Mouse (Mus musculus) neural tube, embryonic 13.5 days (tissue): Measurements from ENCODE around the gene Kmt2c. TPM values are rescaled to one million over a fixed set of nuclear protein-coding genes. Genes with fewer than 3 reads are reported as not detected.
A peak's percentile ranks its signal among the peaks of the same experiment; 100 is the strongest.

Experiments used
- ATAC-seq: fragments of 200-750 bp; cut with Nextera tagmentation; 2 replicates; pipeline ENCODE4 v1.8.0; 2017; ENCODE audit warnings: low read depth, mild to moderate bottlenecking, moderate TSS enrichment, moderate library complexity
- H3K27ac ChIP-seq: fragments of 300-500 bp; sonication (generic); replicated peaks from 2 replicates; pipeline ENCODE4 v1.5.1; 2015; ENCODE audit warnings: moderate library complexity, mild to moderate bottlenecking, inconsistent platforms
- H3K27me3 ChIP-seq: fragments of 300-500 bp; sonication (generic); 2 replicates; pipeline ENCODE4 v1.6.1; 2015; ENCODE audit warnings: mild to moderate bottlenecking, inconsistent platforms
- H3K36me3 ChIP-seq: fragments of 300-500 bp; sonication (generic); 2 replicates; pipeline ENCODE4 v1.6.1; 2015; ENCODE audit warnings: mild to moderate bottlenecking, inconsistent platforms
- H3K4me1 ChIP-seq: fragments of 300-500 bp; sonication (generic); replicated peaks from 2 replicates; pipeline ENCODE4 v1.6.1; 2015; ENCODE audit warnings: inconsistent platforms
- H3K4me2 ChIP-seq: fragments of 300-500 bp; sonication (generic); 2 replicates; pipeline ENCODE4 v1.6.1; 2015; ENCODE audit warnings: inconsistent platforms, mild to moderate bottlenecking, moderate library complexity
- H3K4me3 ChIP-seq: fragments of 300-500 bp; sonication (generic); 2 replicates; pipeline ENCODE4 v1.5.1; 2015; ENCODE audit warnings: mild to moderate bottlenecking, inconsistent platforms
- H3K9ac ChIP-seq: fragments of 300-500 bp; sonication (generic); 2 replicates; pipeline ENCODE4 v1.6.1; 2015; ENCODE audit warnings: moderate library complexity, mild to moderate bottlenecking, inconsistent platforms
- H3K9me3 ChIP-seq: fragments of 300-500 bp; sonication (generic); 2 replicates; pipeline ENCODE4 v1.6.1; 2016; ENCODE audit warnings: inconsistent platforms
- WGBS: fragments of 180-500 bp; shearing (Covaris S2); methylation state at CpG from one replicate; pipeline ENCODE4 v1.1.7; 2015; 5-methylcytosine and 5-hydroxymethylcytosine counted together
- polyA plus RNA-seq: library from polyadenylated mRNA; unstranded; fragments of >200 nt; fragmentation: Nextera tagmentation; extraction: Ambion mirVana; gene quantifications from 2 replicates; pipeline ENCODE4 v1.2.1, GENCODE M21; 2015

The Kmt2c gene
- polyA plus RNA-seq, 1 experiment from 2014 or later, result 16.8 TPM

- 20% methylated on average over 2 of the region's 2 CpGs for WGBS
- Histone ChIP-seq H3K9ac (peak overlapping the region; percentile 73; the same call in 1 of the 2 replicates), H3K36me3 (no peaks in the 10 kb centered on the region), H3K4me1 (peaks cover 18% of the 10 kb centered on the region), H3K4me3 (peak overlapping the region; percentile 63), H3K4me2 (peak overlapping the region; percentile 71), H3K9me3 (no peaks in the 10 kb centered on the region), H3K27ac (peak overlapping the region; percentile 96; the same call in 1 of the 2 replicates), H3K27me3 (no peaks in the 10 kb centered on the region)
- no peak for ATAC-seq
These were observed 32.0 kb upstream of the Kmt2c start for GRCm38 (mm10) chr5:25530629-25531028.

- Histone ChIP-seq H3K36me3 (no peaks in the 10 kb centered on the region), H3K9ac (peak overlapping the region; percentile 73), H3K4me1 (peaks cover 18% of the 10 kb centered on the region), H3K9me3 (no peaks in the 10 kb centered on the region), H3K4me2 (peak overlapping the region; percentile 71), H3K27me3 (no peaks in the 10 kb centered on the region), H3K4me3 (peak overlapping the region; percentile 63), H3K27ac (peak overlapping the region; percentile 96)
- ATAC-seq, result peak; percentile 100
- WGBS, result under 1% methylated on average over 85 of the region's 87 CpGs
These were observed 31.2 kb upstream of the Kmt2c start for GRCm38 (mm10) chr5:25529529-25530421.

GRCm38 (mm10) chr5:25528851-25529528, 30.4 kb upstream of the Kmt2c start:
- WGBS, result 8% methylated on average over 22 of the region's 22 CpGs
- Histone ChIP-seq H3K4me1 (peaks cover 18% of the 10 kb centered on the region), H3K27me3 (no peaks in the 10 kb centered on the region), H3K9ac (peak overlapping the region; percentile 67), H3K4me2 (peak overlapping the region; percentile 71), H3K4me3 (peak overlapping the region; percentile 63), H3K27ac (peak overlapping the region; percentile 96), H3K9me3 (no peaks in the 10 kb centered on the region), H3K36me3 (no peaks in the 10 kb centered on the region)
- ATAC-seq, result peak; percentile 49

- Histone ChIP-seq H3K4me3 (no peak overlapping the region), H3K27me3 (no peaks in the 10 kb centered on the region), H3K27ac (no peak overlapping the region), H3K4me2 (no peak overlapping the region), H3K9me3 (no peaks in the 10 kb centered on the region), H3K9ac (no peak overlapping the region), H3K36me3 (no peaks in the 10 kb centered on the region), H3K4me1 (peaks cover 18% of the 10 kb centered on the region)
- no peak for ATAC-seq
- WGBS, result 85% methylated on average over 1 of the region's 1 CpGs
These were observed 29.4 kb upstream of the Kmt2c start for GRCm38 (mm10) chr5:25527971-25528370.

GRCm38 (mm10) chr5:25526926-25527325, 28.3 kb upstream of the Kmt2c start:
- Histone ChIP-seq H3K36me3 (no peaks in the 10 kb centered on the region), H3K4me3 (no peak overlapping the region), H3K9me3 (no peaks in the 10 kb centered on the region), H3K27me3 (no peaks in the 10 kb centered on the region), H3K9ac (0 out of 2 replicates have a peak overlapping the region, but pooled peaks have one; percentile 23), H3K4me1 (peaks cover 14% of the 10 kb centered on the region), H3K27ac (no peak overlapping the region), H3K4me2 (no peak overlapping the region)
- no peak for ATAC-seq
- WGBS, result 38% methylated on average over 4 of the region's 4 CpGs

- no peak overlapping the region for H3K4me3 ChIP-seq
- no peak overlapping the region for H3K4me2 ChIP-seq
- ATAC-seq, result no peak
- no peak overlapping the region for H3K9ac ChIP-seq
- H3K27ac ChIP-seq, result no peak overlapping the region
- H3K9me3 ChIP-seq, result no peaks in the 10 kb centered on the region
- no peaks in the 10 kb centered on the region for H3K36me3 ChIP-seq
- H3K27me3 ChIP-seq, result no peaks in the 10 kb centered on the region
- WGBS, result 49% methylated on average over 5 of the region's 5 CpGs
- peaks cover 14% of the 10 kb centered on the region for H3K4me1 ChIP-seq
These were observed 27.5 kb upstream of the Kmt2c start for GRCm38 (mm10) chr5:25526116-25526515.

- Histone ChIP-seq H3K4me2 (no peak overlapping the region), H3K36me3 (no peaks in the 10 kb centered on the region), H3K27me3 (no peaks in the 10 kb centered on the region), H3K27ac (no peak overlapping the region), H3K4me1 (peaks cover under 1% of the 10 kb centered on the region), H3K4me3 (no peak overlapping the region), H3K9me3 (no peaks in the 10 kb centered on the region), H3K9ac (no peak overlapping the region)
- ATAC-seq, result no peak
- WGBS, result 87% methylated on average over 5 of the region's 5 CpGs
These were observed 22.9 kb upstream of the Kmt2c start for GRCm38 (mm10) chr5:25521461-25521860.

- Histone ChIP-seq H3K27ac (no peak overlapping the region), H3K27me3 (no peaks in the 10 kb centered on the region), H3K9me3 (no peaks in the 10 kb centered on the region), H3K36me3 (no peaks in the 10 kb centered on the region), H3K4me3 (no peak overlapping the region), H3K4me2 (no peak overlapping the region), H3K9ac (no peak overlapping the region), H3K4me1 (no peaks in the 10 kb centered on the region)
- WGBS, result 87% methylated on average over 3 of the region's 3 CpGs
- ATAC-seq, result no peak
These were observed 21.2 kb upstream of the Kmt2c start for GRCm38 (mm10) chr5:25519820-25520219.

GRCm38 (mm10) chr5:25517550-25517949, 19.0 kb upstream of the Kmt2c start:
- Histone ChIP-seq H3K9me3 (no peaks in the 10 kb centered on the region), H3K27ac (no peak overlapping the region), H3K9ac (no peak overlapping the region), H3K27me3 (no peaks in the 10 kb centered on the region), H3K4me1 (no peaks in the 10 kb centered on the region), H3K4me2 (no peak overlapping the region), H3K36me3 (no peaks in the 10 kb centered on the region), H3K4me3 (no peak overlapping the region)
- WGBS, result 80% methylated on average over 5 of the region's 5 CpGs
- ATAC-seq, result no peak

- Histone ChIP-seq H3K4me1 (no peaks in the 10 kb centered on the region), H3K27me3 (no peaks in the 10 kb centered on the region), H3K36me3 (no peaks in the 10 kb centered on the region), H3K9ac (no peak overlapping the region), H3K27ac (no peak overlapping the region), H3K9me3 (no peaks in the 10 kb centered on the region), H3K4me3 (no peak overlapping the region), H3K4me2 (no peak overlapping the region)
- ATAC-seq, result no peak
- 90% methylated on average over 11 of the region's 11 CpGs for WGBS
These were observed 17.8 kb upstream of the Kmt2c start for GRCm38 (mm10) chr5:25516301-25516895.

GRCm38 (mm10) chr5:25515767-25516166, 17.2 kb upstream of the Kmt2c start, which contains the start of gene Cct8l1:
TSS of gene Cct8l1 (plus strand) at chr5:25516067.
- Histone ChIP-seq H3K27me3 (no peaks in the 10 kb centered on the region), H3K4me3 (no peak within 1 kb of the TSS), H3K36me3 (no peaks in the 10 kb centered on the region), H3K4me1 (no peaks in the 10 kb centered on the region), H3K4me2 (no peak within 1 kb of the TSS), H3K27ac (no peak within 1 kb of the TSS), H3K9me3 (no peaks in the 10 kb centered on the region), H3K9ac (no peak within 1 kb of the TSS)
- WGBS, result 93% methylated on average over 5 of the region's 5 CpGs
- no peak for ATAC-seq

GRCm38 (mm10) chr5:25506041-25506440, 7.5 kb upstream of the Kmt2c start:
- ATAC-seq, result no peak
- H3K36me3 ChIP-seq, result no peaks in the 10 kb centered on the region
- H3K4me3 ChIP-seq, result no peak overlapping the region
- no peak overlapping the region for H3K9ac ChIP-seq
- 0 out of 2 replicates have a peak, but pooled peaks cover 4% of the 10 kb centered on the region for H3K27me3 ChIP-seq
- H3K27ac ChIP-seq, result no peak overlapping the region
- WGBS, result 91% methylated on average over 5 of the region's 5 CpGs
- no peaks in the 10 kb centered on the region for H3K9me3 ChIP-seq
- no peaks in the 10 kb centered on the region for H3K4me1 ChIP-seq
- H3K4me2 ChIP-seq, result no peak overlapping the region
